Mouse (Mus musculus): Measurements from ENCODE around the gene Pold2. TPM values are rescaled to one million over a fixed set of nuclear protein-coding genes. Genes with fewer than 3 reads are reported as not detected.
A peak's percentile ranks its signal among the peaks of the same experiment; 100 is the strongest.
"Not testable (repeated sequence)": the region's sequence is repeated elsewhere in the genome, so short reads cannot be mapped to it uniquely, and the experiment has no call there.

Gene Pold2
- polyA plus RNA-seq, 1 experiment from 2014 or later, result 162 TPM

DNA sequence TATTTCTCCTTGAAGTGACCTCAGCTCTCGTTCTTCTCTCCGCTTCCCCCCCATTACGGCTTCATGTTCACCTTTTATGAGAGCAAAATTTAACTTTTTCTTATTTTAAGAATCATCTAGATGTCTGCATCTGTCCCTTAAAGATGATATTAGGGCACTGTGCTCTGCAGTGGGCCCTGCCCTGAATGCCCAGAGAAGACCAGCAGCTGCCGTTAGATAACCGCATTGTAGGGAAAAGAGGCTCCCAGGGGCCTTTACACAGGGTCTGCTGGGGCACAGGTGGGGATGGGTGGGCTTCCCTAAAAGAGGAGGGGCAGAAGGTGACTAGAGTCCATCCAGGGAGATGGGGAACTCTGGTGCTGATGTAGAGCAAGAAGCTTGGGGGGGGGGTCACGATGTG lies 15.7 kb upstream of the Pold2 start:
- peaks cover 10% of the 10 kb centered on the region; the same call in 1 of the 2 replicates for H3K27me3 ChIP-seq (ENCODE audit: insufficient read depth, poor library complexity, severe bottlenecking)
- no peaks in the 10 kb centered on the region for H3K9me3 ChIP-seq
- peak overlapping the region; percentile 95 for H3K27ac ChIP-seq
- H3K36me3 ChIP-seq, result peaks cover 11% of the 10 kb centered on the region; the same call in 1 of the 2 replicates
- no peak for DNase-seq (ENCODE audit: low spot score)
- 42% methylated on average over 6 of the region's 6 CpGs for WGBS
- 0 out of 2 replicates have a peak overlapping the region, but pooled peaks have one; percentile 12 for H3K4me3 ChIP-seq
- peaks cover 87% of the 10 kb centered on the region for H3K4me1 ChIP-seq

DNA sequence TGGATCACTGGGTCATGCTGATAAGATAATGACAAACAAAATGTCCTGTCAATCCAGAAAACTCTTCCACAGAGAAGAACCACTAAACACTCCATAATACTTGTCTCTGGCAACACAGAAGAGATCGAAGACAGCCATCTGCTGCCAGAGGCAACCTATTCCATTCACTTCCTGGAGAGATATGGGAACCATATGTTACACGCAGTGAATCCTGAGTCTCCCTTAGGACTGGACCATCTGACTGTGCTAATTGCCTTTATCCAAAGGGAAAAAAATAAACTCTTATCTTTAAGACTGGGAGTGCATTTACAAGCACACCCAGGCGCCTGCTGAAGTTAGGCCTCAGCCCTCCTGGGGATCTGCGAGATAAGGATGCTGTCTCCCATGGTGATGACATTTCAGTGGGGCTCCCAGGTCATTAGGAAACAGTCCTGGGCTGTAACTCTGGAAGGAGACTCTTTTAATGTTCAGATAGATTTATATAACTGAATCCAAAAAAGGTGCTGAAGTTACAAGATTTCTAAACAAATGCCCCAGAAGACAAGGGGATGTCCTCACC lies 14.8 kb upstream of the Pold2 start:
- peaks cover 11% of the 10 kb centered on the region; the same call in 1 of the 2 replicates for H3K36me3 ChIP-seq
- H3K27ac ChIP-seq, result peak overlapping the region; percentile 95
- H3K27me3 ChIP-seq (ENCODE audit: insufficient read depth, poor library complexity, severe bottlenecking), result 0 out of 2 replicates have a peak, but pooled peaks cover 3% of the 10 kb centered on the region
- H3K4me1 ChIP-seq, result peaks cover 88% of the 10 kb centered on the region
- WGBS, result 8% methylated on average over 4 of the region's 4 CpGs
- peak overlapping the region; percentile 10; the same call in 1 of the 2 replicates for H3K4me3 ChIP-seq
- DNase-seq (ENCODE audit: low spot score), result no peak
- no peaks in the 10 kb centered on the region for H3K9me3 ChIP-seq

- no peaks in the 10 kb centered on the region for H3K9me3 ChIP-seq
- H3K4me3 ChIP-seq, result peak overlapping the region; percentile 27; the same call in 1 of the 2 replicates
- 0 out of 2 replicates have a peak, but pooled peaks cover 3% of the 10 kb centered on the region for H3K27me3 ChIP-seq (ENCODE audit: insufficient read depth, poor library complexity, severe bottlenecking)
- H3K4me1 ChIP-seq, result peaks cover 87% of the 10 kb centered on the region
- H3K36me3 ChIP-seq, result peaks cover 11% of the 10 kb centered on the region; the same call in 1 of the 2 replicates
- peak; percentile 90 for DNase-seq (ENCODE audit: low spot score)
- 12% methylated on average over 8 of the region's 8 CpGs for WGBS
- peak overlapping the region; percentile 95 for H3K27ac ChIP-seq
These were observed 14.1 kb upstream of the Pold2 start for GRCm38 (mm10) chr11:5892151-5892591.

GRCm38 (mm10) chr11:5888563-5888962 lies 10.5 kb upstream of the Pold2 start:
- H3K4me1 ChIP-seq, result peaks cover 73% of the 10 kb centered on the region
- not testable (repeated sequence) for H3K36me3 ChIP-seq; DNase-seq (ENCODE audit: low spot score); H3K4me3 ChIP-seq; H3K27me3 ChIP-seq (ENCODE audit: insufficient read depth, poor library complexity, severe bottlenecking); H3K9me3 ChIP-seq
- H3K27ac ChIP-seq, result peak overlapping the region; percentile 79
- WGBS, result 46% methylated on average over 5 of the region's 5 CpGs

GRCm38 (mm10) chr11:5887250-5887649 lies 9.2 kb upstream of the Pold2 start:
- Histone ChIP-seq H3K4me1 (peaks cover 68% of the 10 kb centered on the region), H3K36me3 (no peaks in the 10 kb centered on the region), H3K9me3 (no peaks in the 10 kb centered on the region), H3K4me3 (no peak overlapping the region), H3K27me3 (ENCODE audit: insufficient read depth, poor library complexity, severe bottlenecking) (no peaks in the 10 kb centered on the region), H3K27ac (peak overlapping the region; percentile 85)
- DNase-seq (ENCODE audit: low spot score), result no peak
- 23% methylated on average over 5 of the region's 5 CpGs for WGBS

DNA sequence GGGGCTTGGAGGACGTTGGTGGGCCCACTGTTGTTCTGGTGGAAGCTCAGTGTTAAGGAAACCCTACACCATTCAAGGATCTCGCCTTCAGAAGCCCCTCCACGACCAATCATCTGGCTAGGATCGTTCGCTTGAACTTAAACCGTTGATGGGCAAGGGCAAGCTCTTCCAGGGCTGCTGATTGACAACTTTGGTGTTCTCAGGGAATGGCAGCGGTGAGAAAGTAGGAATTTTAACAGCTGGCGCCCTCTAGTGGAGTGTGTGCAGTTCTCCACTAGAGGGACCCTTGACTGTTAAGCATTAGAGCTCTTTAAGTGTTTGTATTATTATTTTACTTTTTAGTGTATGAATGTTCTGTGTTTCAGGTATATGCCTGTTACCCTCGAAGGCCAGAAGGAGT lies 8.1 kb upstream of the Pold2 start:
- Histone ChIP-seq H3K9me3 (no peaks in the 10 kb centered on the region), H3K4me3 (no peak overlapping the region), H3K27ac (peak overlapping the region; percentile 85), H3K4me1 (peaks cover 57% of the 10 kb centered on the region), H3K36me3 (no peaks in the 10 kb centered on the region), H3K27me3 (ENCODE audit: insufficient read depth, poor library complexity, severe bottlenecking) (no peaks in the 10 kb centered on the region)
- 14% methylated on average over 9 of the region's 9 CpGs for WGBS
- no peak for DNase-seq (ENCODE audit: low spot score)

GRCm38 (mm10) chr11:5882518-5882917 lies 4.4 kb upstream of the Pold2 start:
- Histone ChIP-seq H3K36me3 (no peaks in the 10 kb centered on the region), H3K4me1 (peaks cover 36% of the 10 kb centered on the region), H3K9me3 (no peaks in the 10 kb centered on the region), H3K4me3 (no peak overlapping the region), H3K27me3 (ENCODE audit: insufficient read depth, poor library complexity, severe bottlenecking) (no peaks in the 10 kb centered on the region), H3K27ac (peak overlapping the region; percentile 16)
- WGBS, result 69% methylated on average over 8 of the region's 8 CpGs
- DNase-seq (ENCODE audit: low spot score), result no peak

DNA sequence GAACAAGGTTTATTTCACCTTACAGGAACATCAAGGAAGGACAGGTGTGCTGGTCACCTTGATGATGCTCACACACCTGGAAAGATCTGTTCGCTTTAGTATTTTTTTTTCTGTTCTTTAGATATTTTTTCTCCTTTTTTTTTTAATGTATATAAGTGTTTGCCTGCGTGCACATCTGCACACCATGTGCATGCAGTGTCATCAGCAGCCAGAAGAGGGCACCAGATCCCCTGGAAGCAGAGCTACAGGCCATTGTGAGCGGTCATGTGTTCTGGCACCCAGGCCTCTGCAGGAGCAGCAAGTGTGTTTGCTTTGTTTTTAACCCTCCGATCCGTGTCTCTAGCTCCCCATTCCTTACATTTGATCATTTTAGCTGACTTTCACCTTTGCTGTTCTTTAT lies 1.8 kb upstream of the Pold2 start:
- H3K4me3 ChIP-seq, result no peak overlapping the region
- WGBS, result 42% methylated on average over 5 of the region's 5 CpGs
- H3K27me3 ChIP-seq (ENCODE audit: insufficient read depth, poor library complexity, severe bottlenecking), result no peaks in the 10 kb centered on the region
- H3K27ac ChIP-seq, result no peak overlapping the region
- peaks cover 36% of the 10 kb centered on the region for H3K4me1 ChIP-seq
- H3K36me3 ChIP-seq, result peaks cover 19% of the 10 kb centered on the region
- no peak for DNase-seq (ENCODE audit: low spot score)
- H3K9me3 ChIP-seq, result no peaks in the 10 kb centered on the region

GRCm38 (mm10) chr11:5878661-5879060 lies 569 bp upstream of the Pold2 start:
- no peak for DNase-seq (ENCODE audit: low spot score)

GRCm38 (mm10) chr11:5877421-5877820 lies 671 bp downstream of the Pold2 start:
- H3K27me3 ChIP-seq (ENCODE audit: insufficient read depth, poor library complexity, severe bottlenecking), result no peaks in the 10 kb centered on the region
- peak overlapping the region; percentile 73 for H3K4me3 ChIP-seq
- H3K9me3 ChIP-seq, result no peaks in the 10 kb centered on the region
- H3K27ac ChIP-seq, result peak overlapping the region; percentile 90
- peaks cover 31% of the 10 kb centered on the region for H3K4me1 ChIP-seq
- 8% methylated on average over 5 of the region's 5 CpGs for WGBS
- no peak for DNase-seq (ENCODE audit: low spot score)
- peaks cover 44% of the 10 kb centered on the region for H3K36me3 ChIP-seq

More at GRCm38 (mm10) chr11:5878661-5879060, 569 bp upstream of the Pold2 start:
- peaks cover 36% of the 10 kb centered on the region for H3K4me1 ChIP-seq
- peak overlapping the region; percentile 90 for H3K27ac ChIP-seq
- peaks cover 32% of the 10 kb centered on the region for H3K36me3 ChIP-seq
- H3K9me3 ChIP-seq, result no peaks in the 10 kb centered on the region
- 45% methylated on average over 8 of the region's 8 CpGs for WGBS
- H3K4me3 ChIP-seq, result peak overlapping the region; percentile 73
- no peaks in the 10 kb centered on the region for H3K27me3 ChIP-seq (ENCODE audit: insufficient read depth, poor library complexity, severe bottlenecking)

GRCm38 (mm10) chr11:5873192-5873591 lies 4.9 kb downstream of the Pold2 start:
- no peak overlapping the region for H3K27ac ChIP-seq
- no peaks in the 10 kb centered on the region for H3K9me3 ChIP-seq
- H3K4me3 ChIP-seq, result no peak overlapping the region
- DNase-seq (ENCODE audit: low spot score), result no peak
- H3K27me3 ChIP-seq (ENCODE audit: insufficient read depth, poor library complexity, severe bottlenecking), result no peaks in the 10 kb centered on the region
- H3K4me1 ChIP-seq, result peaks cover 21% of the 10 kb centered on the region
- H3K36me3 ChIP-seq, result peaks cover 86% of the 10 kb centered on the region
- WGBS, result 90% methylated on average over 9 of the region's 9 CpGs

DNA sequence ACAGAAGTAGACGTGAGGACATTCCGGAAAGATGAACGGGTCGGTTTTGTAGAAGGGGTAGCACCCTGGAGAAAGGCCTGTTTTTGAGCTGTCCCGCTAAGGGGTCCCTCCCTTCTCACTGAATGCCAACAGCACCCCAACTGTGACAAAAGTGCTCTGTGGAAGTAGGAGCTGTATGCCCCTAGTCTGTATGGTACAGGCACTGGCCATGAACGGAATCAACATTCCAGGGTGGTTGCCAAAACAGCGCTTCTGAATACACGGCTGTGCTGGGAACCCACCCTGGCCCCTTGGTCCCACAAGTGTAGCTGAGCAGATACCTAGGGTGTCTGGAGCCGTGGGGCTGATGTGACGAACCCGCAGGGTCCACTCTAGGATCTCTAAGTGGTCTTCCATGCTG lies 5.4 kb downstream of the Pold2 start:
- no peak for DNase-seq (ENCODE audit: low spot score)
- Histone ChIP-seq H3K4me3 (no peak overlapping the region), H3K36me3 (peaks cover 91% of the 10 kb centered on the region), H3K27me3 (ENCODE audit: insufficient read depth, poor library complexity, severe bottlenecking) (no peaks in the 10 kb centered on the region), H3K4me1 (peaks cover 19% of the 10 kb centered on the region), H3K9me3 (no peaks in the 10 kb centered on the region), H3K27ac (no peak overlapping the region)
- WGBS, result 90% methylated on average over 11 of the region's 11 CpGs

GRCm38 (mm10) chr11:5870069-5870468 lies 8.0 kb downstream of the Pold2 start:
- Histone ChIP-seq H3K4me3 (no peak overlapping the region; the same call in 1 of the 2 replicates), H3K27me3 (ENCODE audit: insufficient read depth, poor library complexity, severe bottlenecking) (no peaks in the 10 kb centered on the region), H3K27ac (no peak overlapping the region), H3K36me3 (peaks cover 89% of the 10 kb centered on the region), H3K9me3 (no peaks in the 10 kb centered on the region), H3K4me1 (peaks cover 10% of the 10 kb centered on the region; the same call in 1 of the 2 replicates)
- 87% methylated on average over 16 of the region's 16 CpGs for WGBS
- no peak for DNase-seq (ENCODE audit: low spot score)

Data from heart, embryonic 10.5 days (tissue).